Mouse (Mus musculus): ENCODE data around the gene Gsap.
"Not testable (repeated sequence)": the region's sequence is repeated elsewhere in the genome, so short reads cannot be mapped to it uniquely, and the experiment has no call there.

The Gsap gene

DNA sequence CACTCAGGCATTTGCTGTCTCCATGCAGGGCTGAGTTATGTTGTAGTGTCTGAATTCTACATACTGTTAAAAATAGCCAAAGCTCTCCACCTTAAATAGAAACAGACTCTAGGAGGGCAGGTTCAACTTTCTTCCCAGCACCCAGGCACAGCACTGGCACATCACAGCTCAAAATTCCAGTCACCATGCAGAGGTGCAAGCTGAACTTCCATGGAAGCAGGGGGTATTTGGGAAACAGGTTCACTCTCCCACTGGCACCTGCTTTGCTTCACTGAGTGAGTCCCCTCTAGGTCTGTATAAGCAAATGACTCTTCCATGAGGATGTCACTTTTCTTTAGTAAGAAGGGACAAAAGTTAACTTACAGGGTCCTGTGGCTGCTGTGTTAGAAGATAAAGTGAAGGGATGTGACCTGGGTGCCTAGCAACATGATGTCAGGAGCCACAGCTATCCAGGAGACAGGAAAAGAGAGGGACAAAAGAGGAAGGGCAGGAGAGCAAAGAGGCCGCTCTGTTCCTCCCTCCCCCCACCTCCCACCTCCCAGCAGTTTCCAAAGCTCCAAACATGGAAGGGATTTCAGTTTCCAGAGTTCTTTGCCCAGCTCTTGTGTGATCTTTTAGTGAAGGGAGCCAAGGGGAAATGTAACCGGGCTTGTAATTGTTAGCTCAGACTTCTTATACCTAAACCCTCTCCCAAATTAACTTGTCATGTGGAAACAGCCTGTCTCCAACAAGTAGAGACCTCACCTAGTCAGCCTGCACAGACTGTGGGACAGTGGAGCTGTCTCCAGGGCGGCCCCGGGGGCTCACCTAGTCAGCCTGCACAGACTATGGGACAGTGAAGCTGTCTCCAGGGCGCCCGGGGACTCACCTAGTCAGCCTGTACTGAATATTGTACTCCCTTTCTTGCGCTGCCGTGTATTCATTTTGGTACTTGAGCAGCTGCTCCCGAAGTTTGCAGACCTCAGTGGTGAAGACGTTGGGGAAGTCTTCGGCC lies 143.9 kb downstream of the Gsap start:
- no peak for DNase-seq

DNA sequence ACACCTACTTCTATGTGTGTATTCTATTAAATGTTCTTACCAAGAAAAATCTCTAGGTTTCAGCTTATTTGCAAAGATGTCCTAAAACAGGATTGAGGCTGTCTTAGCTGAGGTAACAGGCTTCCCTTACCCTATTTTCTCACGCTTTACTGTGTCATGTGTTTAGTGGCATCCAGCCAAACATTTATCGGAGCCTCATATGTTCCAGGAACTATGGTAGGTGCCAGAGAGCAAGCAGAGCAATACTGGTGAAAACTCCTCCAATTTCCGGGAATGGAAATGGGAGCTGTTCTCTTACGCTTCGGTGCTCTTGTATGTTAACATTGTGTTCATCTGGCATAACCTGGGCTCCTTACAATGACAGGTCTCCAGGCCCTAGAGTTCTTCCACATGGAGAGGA lies 145.6 kb downstream of the Gsap start:
- DNase-seq, result no peak

DNA sequence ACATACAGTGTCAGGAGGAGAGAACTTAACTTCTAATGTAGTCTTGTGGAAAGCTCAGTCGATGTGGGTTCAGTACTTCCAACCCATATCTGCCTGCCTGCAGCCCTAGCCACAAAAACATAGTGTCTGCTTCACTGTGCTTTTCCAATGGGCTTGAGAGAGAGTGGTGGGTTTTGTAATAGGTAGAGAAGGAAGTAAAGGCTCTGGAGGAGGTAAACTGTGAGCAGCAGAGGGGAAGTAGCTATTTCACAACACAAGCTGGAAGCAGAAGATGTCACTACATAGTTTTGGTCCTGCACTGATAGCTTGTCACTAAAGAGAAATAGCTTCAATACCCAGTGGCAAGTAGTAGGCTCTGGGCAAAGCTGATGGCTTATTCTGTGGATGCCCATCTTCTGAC lies 146.1 kb downstream of the Gsap start:
- no peak for DNase-seq

DNA sequence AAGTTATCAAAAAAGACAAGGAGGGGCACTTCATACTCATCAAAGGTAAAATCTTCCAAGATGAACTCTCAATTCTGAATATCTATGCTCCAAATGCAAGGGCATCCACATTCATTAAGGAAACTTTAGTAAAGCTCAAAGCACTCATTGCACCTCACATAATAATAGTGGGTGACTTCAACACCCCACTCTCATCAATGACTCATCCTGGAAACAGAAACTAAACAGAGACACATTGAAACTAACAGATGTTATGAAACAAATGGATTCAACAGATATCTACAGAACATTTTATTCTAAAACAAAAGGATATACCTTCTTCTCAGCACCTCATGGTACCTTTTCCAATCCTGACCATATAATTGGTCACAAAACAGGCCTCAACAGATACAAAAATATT lies 156.2 kb downstream of the Gsap start:
- not testable (repeated sequence) for DNase-seq

DNA sequence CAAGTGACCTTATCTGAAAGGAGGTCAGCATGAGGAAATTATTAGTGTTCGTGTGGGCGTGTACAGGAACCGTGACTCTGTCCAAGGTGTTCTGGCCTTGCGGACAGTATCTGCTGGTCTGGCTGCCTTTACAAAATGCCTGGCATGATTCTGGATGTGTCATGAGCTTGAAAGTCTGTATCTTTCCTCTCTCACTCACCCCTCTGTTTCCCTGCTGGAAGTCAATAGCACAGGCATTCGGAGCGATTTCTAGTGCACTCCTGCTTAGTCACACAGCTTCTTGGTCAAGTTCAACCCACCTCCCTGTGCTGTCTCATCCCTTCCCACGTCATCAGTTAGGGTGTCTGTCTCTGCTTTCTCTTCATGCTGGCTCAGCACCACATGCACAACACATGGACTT lies 162.3 kb downstream of the Gsap start:
- DNase-seq, result no peak

DNA sequence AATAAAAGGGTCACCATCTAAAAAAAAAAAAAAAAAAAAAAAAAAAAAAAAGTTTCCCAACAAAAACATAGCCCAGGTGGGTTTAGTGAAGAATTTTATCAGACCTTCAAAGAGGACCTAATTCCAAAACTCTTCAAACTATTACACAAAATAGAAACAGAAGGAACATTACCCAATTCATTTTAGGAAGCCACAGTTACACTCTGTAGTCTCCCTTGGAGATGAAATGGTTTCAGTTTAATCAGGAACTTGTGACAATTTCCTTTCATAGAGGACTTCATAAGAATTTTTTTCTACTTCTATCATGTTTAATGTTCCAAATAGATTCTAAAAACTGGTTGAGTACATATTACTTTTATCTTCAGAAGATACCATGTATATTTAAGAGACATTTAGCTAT lies 165.6 kb downstream of the Gsap start:
- no peak for DNase-seq

DNA sequence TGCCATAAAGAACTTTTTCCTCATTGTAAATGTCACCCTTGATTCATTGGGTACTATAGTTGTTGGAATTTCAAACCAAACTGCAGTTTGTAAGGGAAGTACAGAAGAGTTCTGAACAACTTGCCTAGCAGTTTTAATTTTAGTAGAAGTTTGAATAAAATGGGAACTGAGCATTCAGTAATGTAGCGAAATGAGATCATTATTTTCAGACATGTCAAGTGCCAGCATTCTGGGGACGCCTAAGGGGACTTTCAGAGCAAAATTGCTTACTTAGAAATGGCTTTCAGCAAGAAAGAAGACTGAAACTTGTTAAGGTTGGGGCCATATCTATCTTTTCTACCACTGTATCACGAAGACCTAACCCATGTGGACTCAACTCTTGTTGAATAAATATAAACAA lies 172.6 kb downstream of the Gsap start:
- no peak for DNase-seq

DNA sequence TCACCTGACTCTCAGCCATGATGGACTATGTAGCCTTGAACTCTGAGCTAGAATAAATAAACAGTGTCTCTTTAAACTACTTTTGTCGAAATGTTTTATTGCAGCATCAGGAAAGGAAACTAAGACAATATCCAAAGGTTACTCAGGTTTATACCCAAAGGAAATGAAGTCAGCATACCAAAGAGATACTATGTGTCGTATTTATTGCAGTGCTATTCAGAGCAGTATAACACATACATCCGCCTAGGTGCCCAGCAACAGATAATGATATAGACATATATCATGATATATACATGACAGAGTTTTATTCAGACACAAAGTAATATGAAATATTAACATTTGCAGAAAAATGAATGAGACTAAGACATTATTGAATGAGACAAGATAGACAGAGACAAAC lies 177.3 kb downstream of the Gsap start:
- DNase-seq, result no peak
